Mouse (Mus musculus) thymus, postnatal 36 days (tissue): Measurements from ENCODE around the gene Znhit6.

ENCODE experiments used
- DNase-seq, 2 experiments: peaks; one replicate each; pipeline ENCODE4 v3.0.0; 2022; ENCODE audit warnings: mixed read lengths in 2 of 2

The Znhit6 gene

DNA sequence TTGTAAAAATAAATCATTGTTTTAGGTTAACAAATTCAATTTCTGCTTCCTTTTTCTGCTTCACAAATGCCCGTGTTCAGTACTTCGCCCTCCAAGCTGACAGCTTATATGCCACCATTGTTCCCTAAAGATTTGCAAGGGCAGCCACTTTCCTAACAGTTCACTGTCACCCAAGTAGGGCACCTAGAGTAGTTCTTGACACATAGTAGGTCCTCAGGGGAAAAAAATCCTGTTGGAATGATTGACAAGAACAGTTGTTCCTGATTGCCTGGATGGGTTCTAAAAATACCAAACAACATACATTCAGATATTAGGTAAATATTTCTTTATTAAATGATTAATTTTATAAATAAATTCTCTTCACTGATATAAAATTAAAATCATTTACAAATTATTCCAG lies 70.7 kb downstream of the Znhit6 start:
- DNase-seq, result no peak

DNA sequence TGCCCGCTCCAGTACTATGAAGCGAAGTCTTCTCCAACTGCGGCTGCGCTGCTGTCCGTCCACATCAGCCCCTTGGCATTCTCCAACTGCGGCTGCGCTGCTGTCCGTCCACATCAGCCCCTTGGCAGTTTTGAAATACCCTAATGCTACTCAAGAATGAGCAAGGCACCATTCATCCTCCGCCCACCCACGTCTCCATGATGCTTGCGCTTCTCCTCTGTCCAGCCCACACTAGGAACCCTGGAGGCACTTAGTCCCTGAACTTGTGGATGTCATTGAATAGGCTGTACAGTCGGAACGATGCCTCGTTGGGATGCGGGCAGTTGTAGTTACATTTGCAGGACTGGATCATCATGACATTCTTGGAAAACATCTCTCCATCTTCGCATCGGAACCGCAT lies 71.4 kb downstream of the Znhit6 start:
- DNase-seq, result no peak

DNA sequence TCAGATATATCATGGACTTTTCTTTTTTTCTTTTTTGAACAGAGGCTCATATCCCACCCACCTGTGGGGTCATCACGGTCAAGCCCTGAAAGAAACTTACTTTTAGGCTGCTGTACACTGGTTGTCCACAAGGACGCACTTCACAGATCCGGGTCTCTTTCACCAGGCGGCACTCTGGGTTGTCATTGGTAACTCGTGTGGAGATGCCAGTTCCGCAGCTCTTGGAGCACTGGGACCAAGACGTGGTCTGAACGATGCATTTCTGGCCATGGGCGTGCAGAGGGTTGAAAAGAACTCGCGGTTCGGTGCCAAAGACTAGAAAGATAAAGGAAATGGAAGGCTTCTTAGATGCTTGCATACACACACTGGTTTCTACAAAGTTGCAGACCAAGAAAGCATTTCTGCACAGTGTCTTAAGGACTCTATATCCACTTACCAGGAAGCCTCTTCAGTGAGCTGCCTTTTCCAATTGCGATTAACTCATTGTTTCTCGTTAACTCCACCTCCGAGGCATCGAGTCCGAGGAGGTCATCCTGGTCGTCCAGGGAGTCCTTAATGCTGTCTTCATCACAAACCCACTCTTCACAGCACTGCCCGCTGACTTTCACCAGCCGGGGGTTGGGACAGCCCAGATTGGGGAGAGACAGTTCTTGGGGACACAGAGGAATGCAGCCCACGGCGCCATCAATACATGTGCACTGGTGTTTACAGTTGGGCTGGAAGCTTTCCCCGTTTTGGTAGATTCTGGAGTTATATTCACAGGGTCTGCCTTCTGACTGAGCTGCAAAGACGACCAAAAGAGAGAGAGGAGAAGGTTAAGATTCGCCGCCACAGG lies 72.3 kb downstream of the Znhit6 start:
- no peak for DNase-seq

DNA sequence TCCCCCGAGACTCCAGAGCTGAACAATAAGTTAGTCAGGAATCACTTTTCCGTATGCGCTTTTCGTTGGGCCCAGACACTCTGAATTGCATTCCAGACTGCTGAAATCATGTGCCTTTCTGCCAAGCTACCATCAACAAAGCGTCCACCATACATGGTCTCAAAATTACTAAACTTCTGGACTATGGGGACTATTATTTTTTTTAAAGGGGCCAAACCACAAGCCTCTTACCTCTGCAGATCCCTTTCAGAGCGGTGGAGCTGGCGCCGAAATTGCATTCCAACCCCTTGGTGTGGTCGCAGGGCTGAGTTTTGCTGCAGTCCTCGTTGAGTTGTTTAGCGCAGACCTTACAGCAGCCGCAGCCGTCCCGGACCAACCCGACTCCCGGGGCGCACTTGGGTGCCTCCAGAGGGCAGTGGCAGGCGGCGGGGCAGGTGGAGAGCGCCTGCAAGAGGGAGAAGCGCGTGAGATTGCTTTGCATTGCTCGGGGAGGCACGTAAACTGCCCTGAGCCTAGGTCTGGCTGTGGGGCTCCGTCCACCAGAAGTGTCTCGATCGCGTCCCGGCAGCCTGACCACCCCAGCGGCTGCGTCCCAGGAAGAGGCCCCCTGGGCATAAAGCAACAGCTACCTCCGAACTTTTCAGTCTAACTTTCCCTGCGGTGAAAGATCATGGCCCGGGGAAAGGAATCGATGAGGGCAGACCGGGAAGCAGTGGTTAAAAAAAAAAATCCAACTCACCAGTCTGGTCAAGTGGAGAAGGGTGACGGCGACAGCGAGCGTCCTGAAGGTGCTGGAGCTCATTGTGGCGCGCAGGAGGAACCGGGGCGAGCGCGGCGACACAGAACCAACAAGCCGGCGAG lies 73.2 kb downstream of the Znhit6 start:
- DNase-seq, result no peak

DNA sequence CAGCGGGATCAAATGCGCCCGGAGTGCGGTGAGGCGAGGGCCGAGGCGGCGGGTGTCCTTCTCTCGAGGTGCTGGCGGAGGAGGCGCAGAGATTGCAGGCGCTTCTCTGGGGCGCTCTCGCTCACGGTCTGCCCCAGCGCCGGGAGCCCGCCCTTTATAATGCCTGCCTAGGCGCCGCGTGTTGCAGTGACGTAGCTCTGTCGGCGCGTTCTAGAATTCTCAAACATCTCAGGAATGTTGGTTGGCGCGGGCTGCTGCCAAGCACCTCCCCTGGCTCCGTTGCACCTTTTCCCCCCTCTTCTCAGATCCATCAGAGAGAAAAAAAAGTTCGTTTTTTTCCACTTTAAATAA lies 73.8 kb downstream of the Znhit6 start, which contains the start of gene Ccn1:
Gene Ccn1, minus strand, starts transcription at position 130 of the 351 bp plus-strand sequence.
- no peak for DNase-seq

DNA sequence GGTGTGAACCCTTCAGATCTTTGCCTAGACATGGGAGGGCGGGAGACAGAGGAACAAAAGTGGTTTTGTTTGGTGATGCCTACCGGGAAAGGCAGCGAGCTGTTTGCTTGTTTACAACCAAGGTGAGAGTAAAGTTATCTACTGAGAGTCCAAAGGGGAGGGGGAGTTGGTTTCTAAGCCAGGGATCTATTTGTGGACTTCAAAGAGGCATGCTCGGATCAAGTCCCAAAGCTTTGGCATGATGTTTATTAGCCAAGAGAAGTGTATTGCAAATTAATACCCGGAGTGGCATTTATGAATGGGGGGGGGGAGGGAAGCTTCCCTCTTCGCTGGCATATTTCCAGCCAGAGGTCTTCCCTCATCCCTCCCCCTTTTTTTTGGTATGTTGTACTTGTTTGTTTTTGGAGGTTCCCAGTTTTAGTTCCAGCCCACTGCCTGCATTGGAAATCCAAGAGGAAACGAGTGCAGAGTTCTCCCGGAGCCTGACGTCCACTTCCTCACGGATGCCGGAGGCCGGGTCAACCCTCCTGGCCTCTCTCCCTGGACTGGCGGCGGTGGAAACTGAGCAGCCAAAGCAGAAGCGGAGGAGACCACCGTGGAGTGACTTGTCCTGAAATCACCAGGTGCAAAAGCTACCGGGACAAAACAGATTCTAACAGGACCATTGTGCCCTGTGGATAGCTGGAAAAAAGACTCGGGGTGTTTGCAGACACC lies 74.5 kb downstream of the Znhit6 start:
- DNase-seq, result no peak

DNA sequence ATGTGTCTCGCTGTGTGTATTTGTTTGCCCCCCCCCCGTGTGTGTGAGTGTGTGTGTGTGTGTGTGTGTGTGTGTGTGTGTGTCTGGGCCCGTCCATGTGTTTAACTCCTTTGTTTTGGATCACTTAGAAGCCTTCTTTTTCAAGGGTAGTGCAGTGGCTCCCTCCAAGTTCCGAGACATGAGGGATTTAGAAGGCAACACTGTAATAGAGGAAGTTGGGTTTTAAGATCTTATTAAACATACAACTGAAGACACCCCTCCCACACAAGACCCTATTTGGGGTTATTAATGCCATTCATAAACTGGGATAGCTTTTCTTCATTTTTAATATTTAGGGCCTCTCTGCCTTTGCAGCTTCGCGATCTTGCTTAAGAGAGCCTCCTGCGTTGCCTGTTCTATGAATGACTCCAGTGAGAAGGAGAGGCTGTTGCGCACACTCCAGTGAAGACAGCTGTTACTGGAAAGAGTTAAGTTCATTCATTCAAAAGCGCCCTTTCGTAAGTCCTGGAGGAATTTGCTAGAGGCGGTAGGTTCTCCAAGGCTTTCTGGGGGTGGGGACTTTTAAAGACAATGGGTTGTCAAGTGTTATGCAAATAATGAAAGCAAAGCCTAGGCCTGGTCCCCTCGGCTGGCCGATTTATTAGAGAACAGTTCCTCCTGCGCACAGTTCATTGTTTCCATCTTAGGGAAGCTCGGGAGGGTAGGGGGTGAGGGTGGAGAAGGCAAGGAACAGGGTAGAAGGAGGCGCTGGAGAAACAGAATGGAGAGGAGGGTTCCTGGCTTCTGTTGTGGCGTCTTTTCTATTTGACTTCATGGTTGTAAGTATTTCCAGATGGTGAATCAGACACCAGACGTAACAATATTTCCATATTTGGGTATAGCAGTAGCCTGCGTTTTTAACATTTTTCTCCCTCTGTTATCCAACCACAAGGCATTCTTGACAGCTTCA lies 75.3 kb downstream of the Znhit6 start:
- no peak for DNase-seq

DNA sequence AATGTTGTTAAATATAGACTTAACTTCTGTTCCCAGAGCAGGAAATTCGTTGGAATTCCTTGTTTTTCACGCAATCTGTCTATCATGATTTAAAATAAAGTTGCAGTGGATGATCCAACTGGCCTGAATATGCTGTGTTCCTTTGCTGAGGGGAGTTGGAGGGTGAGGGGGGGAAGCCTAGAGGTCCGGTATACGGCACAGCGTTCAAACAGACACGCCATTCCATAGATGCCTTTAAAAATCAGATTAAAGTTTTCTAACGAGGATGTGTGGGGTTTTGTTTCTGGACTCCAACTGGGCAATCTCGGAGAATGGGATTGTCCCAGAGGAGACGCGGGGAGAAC lies 75.9 kb downstream of the Znhit6 start:
- DNase-seq, result no peak

DNA sequence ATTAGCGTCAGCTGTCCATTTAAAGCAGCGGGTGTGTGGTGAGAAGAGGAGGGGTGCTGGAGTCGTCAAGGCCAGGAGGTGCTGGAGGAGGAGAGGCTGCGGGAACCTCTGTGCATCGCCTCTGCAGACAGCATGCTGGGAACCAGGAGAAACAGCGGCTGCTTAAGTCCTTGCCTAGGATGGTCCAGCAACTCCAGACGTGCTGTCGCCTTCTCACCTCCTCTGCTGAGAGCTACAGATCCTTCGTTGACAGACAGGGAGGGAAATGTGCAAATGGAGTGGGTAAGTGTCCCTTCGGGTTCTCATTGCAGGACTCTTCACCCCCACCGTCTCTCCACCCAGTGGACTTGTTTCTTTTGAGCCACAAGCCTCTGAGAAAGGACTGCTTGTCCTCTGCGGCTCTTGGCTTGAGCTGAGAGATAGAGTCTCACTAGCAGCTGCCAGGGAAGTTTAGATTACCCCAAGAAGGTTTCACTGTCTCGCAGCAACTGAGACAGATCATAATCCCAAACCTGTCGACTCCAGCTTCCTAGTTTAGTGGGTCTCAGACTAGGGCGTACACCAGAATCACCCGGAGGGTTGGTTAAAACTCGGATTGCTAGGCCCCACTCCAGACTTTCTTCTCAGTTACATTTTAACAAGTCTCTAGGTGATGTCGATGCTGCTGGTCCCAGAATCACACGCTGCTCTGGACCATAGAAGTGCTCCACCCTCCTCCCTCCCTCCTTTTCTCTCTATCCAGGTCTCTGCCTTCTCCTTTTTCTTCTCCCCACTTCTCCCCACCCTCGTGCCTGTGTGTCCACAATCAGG lies 76.5 kb downstream of the Znhit6 start:
- no peak for DNase-seq

DNA sequence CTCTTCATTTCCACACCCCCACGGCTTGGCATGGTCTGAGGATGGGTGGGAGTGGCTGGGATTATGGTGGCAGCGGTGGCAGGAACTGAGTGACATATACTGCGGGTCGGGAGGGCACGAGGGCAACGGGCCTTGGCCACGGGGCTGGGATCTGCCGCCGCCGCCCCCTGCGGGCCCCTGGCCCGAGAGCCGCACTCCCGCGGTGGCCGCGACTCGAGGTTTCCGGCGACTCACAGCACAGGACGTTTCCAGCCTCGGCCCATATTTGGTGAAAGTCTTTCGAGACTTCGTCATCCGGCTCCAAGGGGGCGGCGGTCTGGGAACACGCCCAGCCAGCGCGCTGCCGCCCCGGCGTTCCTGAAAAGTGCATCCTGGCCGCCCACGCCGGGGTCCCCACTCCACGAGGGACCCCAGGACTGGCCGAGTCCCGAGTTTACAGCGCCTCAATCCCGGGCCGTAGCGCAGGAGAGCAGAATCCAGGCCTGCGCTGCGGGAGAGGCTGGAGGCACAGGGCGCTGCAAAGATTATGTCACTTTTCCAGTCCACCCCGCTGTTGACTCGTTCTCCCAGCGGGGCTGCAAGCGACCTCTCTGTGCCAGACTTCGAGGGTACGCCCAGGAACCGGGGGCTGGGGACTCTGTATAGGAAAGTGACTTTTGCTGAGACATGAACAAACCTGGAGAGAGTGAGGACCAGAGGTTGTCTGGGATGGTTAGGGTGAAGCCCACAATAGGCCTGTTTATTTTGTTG lies 77.4 kb downstream of the Znhit6 start:
- no peak for DNase-seq

DNA sequence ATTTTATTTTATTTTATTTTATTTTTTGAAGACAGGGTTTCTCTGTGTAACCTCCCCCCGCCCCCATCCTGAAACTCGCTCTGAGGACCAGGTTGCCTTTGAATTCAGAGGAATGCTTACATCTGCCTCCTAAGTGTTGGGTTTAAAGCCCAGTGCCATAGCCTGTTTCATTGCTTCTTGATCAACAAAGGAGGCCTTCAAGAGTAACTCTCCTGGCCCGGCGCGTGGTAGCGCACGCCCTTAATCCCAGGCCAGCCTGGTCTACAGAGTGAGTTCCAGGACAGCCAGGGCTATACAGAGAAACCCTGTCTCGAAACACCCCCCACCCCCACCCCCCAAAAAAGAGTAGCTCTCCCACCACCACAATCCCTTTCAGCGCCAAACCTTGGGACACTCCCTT lies 78.0 kb downstream of the Znhit6 start:
- DNase-seq, result no peak
